Mouse (Mus musculus) heart, postnatal 4 days (tissue): ENCODE results near the gene Vcam1. TPM values are rescaled to one million over a fixed set of nuclear protein-coding genes. Genes with fewer than 3 reads are reported as not detected.

Experiments
- DNase-seq: peaks from one replicate; pipeline ENCODE4 v3.0.0; 2021
- total RNA-seq, 2 experiments: library from RNA; stranded (reverse); gene quantifications; 2 replicates each; pipeline ENCODE4 v1.2.3; 2021

The Vcam1 gene
- total RNA-seq, result 10 to 100 TPM; 28.4 to 31.9 TPM

GRCm38 (mm10) chr3:116129259-116129738 lies at the start of gene Vcam1:
Gene Vcam1, minus strand, starts transcription at chr3:116129688.
- DNase-seq, result peak; percentile 74

DNA sequence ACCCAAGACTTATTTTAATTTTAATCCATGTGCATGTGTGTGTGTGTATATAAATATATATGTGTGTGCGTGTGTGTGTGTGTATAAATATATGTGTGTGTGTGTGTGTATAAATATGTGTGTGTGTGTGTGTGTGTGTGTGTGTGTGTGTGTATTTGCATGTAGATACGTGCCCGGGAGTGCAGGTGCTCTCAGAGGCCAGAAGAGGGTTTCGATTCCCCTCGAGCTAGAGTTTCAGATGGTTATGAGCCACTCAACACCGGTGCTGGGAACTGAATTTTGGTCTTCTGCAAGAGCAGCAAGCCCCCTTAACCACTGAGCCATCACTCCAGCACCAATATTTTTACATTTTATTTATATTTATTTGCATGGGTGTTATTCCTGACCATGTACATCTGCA lies 45.6 kb upstream of the Vcam1 start:
- DNase-seq, result no peak

GRCm38 (mm10) chr3:116171461-116171860 lies 42.0 kb upstream of the Vcam1 start:
- no peak for DNase-seq

DNA sequence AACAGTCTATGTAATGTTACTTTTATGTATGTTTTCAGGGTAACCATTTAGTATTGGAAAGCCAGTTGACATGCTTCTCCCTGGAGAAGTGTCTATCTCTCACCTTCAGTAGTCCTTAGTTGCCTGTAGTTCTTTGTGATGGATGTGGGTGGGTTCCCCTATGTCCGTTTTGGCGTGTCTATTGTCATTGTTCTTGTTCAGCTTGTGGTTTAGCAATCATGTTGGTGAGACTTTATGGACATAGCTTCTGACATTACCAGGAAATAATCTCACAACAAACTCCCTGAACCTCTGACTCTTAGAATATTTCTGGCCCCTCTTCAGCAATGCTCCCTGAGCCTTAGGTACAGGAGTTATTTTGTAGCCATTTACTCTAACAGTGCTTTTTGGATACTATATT lies 38.6 kb upstream of the Vcam1 start:
- no peak for DNase-seq

DNA sequence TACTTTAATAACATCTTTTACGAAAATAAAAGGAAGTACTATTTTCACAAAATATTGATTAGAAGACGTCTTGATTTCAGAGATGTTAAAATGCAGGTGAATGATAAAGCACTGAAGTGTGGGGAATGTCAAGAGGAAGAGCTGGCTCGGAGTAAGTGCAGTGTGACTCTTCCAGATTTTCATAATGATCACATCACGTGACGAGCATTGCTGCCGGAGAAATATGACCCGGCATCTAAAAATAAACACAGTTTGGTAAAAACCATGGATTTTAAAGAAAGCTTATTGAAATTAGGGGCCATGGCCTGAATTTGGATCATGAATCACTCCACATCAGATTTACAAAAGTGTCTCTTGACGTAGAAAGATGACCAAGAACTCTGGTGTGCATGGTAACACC lies 36.8 kb upstream of the Vcam1 start:
- no peak for DNase-seq

DNA sequence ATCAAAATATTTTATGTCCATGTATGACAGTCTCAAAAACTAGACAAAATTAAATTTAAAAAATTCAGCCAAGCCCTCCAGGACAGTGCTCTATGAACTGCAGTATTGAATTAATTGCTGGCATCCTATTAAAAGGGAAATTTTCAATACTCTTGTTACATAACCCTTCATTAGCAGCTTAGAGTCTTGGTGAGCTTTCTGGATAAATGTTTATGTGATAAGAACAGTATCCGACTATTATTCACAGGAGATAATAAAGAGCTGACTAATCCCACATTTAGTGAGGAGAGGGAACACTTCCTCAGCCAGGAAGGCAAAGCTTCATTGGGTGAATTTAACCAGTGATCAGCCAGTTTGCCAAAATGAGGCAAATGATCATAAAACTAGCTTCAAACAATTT lies 35.5 kb upstream of the Vcam1 start:
- DNase-seq, result no peak

GRCm38 (mm10) chr3:116163517-116163916 lies 34.0 kb upstream of the Vcam1 start:
- no peak for DNase-seq

DNA sequence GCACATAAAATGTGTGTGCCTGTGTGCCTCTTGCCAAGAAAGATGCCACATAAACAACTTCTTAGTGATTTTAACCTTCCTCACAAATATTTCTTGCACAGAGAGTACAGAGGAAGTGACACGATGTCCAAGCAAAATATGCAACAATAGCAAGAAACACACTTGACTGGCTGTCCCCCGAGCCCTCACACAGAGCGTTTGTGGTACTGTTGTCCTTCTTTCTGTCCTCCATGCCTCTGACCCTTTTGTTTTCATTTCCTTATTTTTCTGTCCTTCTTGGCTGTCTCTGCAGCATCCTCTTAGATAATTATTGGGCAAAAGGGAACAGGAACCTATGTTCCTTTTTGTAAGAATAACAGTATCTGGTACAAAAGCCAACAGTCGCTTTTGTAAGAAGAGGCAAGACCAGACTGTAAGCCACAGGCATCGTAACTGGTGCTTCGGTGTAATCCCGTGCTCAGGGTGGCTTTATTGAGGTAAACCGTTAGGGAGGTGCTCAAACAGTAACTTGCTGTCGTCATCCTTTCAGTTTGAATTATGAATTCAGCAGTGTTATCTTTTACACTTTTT lies 32.7 kb upstream of the Vcam1 start:
- DNase-seq, result no peak

- no peak for DNase-seq
These were observed 29.9 kb upstream of the Vcam1 start for GRCm38 (mm10) chr3:116159376-116159775.

GRCm38 (mm10) chr3:116157447-116157990 lies 28.0 kb upstream of the Vcam1 start:
- DNase-seq, result no peak

DNA sequence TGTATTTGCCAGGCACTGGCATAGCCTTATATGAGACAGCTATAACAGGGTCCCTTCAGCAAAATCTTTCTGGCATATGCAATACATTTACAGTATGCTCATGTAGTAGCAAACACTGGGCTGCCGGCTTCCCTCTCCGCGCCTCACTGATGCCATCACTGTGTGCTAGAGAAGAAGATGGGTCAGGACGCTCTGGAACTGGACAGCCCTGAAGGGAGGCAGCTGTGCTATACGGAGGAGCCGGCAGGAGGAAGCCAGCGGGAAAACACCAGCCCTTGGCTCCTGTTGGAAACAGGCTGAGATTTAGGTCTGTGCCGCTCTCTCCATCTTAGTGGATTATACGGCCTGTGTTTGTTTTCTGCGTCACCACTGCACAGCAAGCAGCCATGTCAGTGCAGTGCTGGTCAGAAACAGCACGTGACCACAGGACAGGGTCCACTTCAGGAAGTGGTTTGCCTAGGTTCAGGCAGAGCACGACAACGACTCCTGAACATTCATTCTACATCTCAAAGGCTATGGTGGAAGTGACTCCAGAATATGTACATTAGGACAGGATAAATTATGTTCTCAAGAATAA lies 20.7 kb upstream of the Vcam1 start:
- DNase-seq, result no peak

- DNase-seq, result no peak
These were observed 19.6 kb upstream of the Vcam1 start for GRCm38 (mm10) chr3:116149096-116149495.

DNA sequence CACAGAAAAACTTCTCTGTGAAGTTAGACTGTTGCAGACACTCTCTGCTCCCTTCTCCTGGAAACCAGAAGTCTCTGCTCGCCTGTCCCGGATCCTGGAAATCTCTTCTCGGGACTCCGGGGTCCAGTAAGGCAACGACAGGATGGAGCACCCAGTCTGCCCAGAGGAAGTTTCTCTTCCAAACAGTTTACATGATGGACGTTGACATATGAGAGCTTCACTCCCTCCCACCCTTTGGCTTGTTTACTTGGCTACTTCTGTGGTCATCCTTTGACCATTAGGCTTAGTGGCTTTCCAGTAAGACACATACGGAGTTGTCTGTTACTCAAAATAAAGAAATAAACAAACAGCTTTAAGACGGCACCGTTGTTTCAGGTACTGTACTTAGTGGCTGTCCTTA lies 19.2 kb upstream of the Vcam1 start:
- no peak for DNase-seq

DNA sequence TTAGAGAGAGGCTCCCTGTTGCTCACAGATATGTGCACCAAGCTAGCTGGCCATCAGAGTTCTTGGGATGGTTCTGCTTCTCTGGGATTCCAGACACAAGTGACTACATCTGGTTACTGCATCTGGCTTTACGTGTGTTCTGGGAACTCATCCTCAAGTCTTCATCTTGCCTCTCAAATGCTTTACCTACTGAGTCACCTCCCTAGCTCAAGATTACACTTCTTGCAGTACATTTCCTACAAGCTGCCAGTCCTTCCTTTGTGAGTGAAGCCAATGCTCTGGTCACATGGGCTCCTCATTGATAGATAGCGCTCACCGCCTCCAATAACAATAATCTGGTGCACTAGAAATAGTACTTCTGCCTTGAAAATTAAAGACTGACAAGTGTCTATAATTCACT lies 11.7 kb upstream of the Vcam1 start:
- DNase-seq, result no peak

DNA sequence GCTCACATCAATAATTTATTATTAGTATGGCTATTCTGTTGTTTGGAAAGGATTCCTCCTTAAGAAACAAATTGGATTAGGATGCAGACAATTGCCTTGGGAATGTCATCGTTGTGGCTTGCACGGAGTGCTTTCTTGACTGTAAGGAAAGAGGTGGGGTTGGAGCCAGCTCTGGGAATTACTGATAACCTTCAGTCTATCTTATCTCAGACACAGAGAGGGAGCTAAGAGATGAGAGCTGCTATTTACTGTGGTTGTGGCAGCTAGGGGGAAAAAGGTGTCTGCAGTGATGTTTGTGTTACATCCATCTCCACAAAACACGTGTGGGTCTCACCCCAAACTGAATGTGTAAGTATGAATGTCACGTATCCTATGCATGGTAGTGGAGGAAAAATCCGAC lies 9.5 kb upstream of the Vcam1 start:
- no peak for DNase-seq

DNA sequence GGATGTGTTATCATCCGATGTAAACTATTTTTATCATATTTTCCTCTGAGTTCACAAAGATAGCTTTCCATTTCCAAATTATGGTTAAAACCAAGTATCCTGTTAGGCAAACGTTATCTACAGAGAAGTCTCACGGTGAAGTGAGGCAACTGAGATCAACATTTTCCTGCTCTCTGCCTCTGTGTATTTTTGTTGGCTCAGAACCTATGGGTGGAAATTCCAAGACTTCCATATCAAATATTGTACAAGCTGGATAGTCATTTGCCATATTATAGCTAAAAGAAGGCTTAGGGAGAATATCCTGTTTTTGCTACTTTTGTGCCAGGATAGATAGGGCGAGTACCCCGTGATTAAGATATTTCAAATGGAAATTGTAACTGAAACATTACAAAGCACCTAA lies 8.6 kb upstream of the Vcam1 start:
- no peak for DNase-seq

DNA sequence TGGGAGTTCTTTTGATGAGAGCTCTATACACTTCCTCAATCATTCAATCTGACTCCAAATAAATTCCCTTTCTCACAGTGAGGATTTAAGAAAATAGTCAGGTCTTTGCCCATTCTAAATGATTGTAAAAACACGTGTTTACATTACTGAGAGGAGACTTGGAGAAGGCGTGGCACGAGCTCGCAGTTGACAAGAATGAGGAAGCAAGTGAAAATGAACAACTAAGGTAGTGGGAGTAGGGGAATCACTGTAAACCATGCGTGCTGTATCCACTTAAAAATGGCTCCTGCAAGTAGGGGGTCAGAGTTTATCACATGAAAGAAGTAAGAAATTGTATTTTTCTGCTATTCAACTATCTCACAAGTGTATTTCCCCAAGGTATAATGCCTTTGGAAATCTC lies 3.9 kb upstream of the Vcam1 start:
- DNase-seq, result no peak

GRCm38 (mm10) chr3:116130711-116131110 lies 1.2 kb upstream of the Vcam1 start:
- no peak for DNase-seq

- DNase-seq, result no peak
These were observed 530 bp upstream of the Vcam1 start for GRCm38 (mm10) chr3:116129841-116130595.

DNA sequence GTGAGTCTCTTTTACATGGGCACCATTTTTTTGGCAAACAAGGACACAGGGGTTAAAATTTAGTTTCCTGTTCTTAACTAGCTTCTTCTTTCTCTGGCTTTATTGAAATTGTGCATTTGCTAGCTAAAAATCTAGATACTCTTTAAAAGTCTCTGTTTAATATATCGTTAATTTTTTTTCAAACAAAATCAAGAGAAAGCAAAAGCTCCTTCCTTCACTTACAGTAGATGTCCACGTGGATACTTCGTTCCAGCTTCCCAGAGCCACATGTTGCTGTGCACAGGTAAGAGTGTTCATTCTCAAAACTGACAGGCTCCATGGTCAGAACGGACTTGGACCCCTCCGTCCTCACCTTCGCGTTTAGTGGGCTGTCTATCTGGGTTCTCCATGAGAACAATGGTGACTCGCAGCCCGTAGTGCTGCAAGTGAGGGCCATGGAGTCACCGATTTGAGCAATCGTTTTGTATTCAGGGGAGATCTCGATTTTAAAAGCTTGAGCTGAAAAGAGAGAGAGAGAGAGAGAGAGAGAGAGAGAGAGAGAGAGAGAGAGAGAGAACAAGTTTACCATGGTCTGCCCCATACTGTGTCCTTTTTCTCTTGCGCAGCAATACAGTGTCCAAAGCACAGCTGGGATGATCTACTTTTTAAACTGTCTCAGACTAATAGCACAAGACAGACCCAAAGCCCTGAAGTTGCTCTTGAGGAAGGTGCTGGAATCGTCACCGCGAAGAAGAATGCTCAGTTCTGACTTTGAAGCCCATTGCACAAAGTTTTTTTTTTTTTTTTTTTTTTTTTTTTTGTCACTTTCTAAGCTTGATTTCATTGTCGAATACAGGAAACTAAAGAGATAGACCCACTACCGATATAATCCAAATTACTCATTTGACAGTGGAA lies 930 bp downstream of the Vcam1 start:
- no peak for DNase-seq

- no peak for DNase-seq
These were observed 1.7 kb downstream of the Vcam1 start for GRCm38 (mm10) chr3:116127836-116128235.

DNA sequence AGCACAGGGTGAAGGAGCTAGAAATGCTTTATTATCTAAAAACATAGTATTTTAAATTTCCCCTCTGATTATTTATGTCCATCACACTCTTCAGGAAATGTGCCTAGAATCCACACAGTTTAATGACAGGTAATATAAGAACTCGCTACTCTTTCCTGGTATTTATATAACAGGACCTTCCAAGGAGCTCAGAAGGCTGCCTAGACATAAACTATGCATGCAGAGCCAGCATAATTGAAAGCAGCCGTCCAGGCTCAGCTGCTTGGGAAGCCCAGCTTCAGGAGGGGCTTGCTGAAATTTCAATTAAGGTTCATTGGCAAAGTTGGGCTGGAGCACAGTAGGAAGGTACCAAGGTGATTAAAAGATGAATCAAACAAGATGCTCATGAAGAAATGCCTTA lies 2.2 kb downstream of the Vcam1 start:
- no peak for DNase-seq
